Mouse (Mus musculus) cortical plate, adult 2 months (tissue): ENCODE measurements around the gene Ugcg. TPM values are rescaled to one million over a fixed set of nuclear protein-coding genes. Genes with fewer than 3 reads are reported as not detected.

Experiments used
- H3K27ac ChIP-seq: fragments of 200-500 bp; 2 replicates; pipeline ENCODE4 v1.5.1; 2012; ENCODE audit warnings: low read length, control low read depth, inconsistent platforms; ENCODE audit not compliant: insufficient read depth
- H3K4me1 ChIP-seq: fragments of 200-500 bp; 2 replicates; pipeline ENCODE4 v1.6.1; 2011; ENCODE audit warnings: low read length; ENCODE audit not compliant: control insufficient read depth, insufficient read depth
- H3K4me3 ChIP-seq: fragments of 200-500 bp; 2 replicates; pipeline ENCODE4 v1.5.1; 2011; ENCODE audit warnings: mild to moderate bottlenecking, low read length, control low read depth; ENCODE audit not compliant: insufficient read depth
- CTCF ChIP-seq: fragments of 200-500 bp; IDR thresholded peaks from 2 replicates; pipeline ENCODE4 v1.5.1; 2011; ENCODE audit warnings: mild to moderate bottlenecking, control low read depth, low read length; ENCODE audit not compliant: insufficient read depth; ENCODE audit errors: extremely low read depth
- POLR2A ChIP-seq: fragments of 200-500 bp; IDR thresholded peaks from 2 replicates; pipeline ENCODE4 v1.6.1; 2011; ENCODE audit warnings: mild to moderate bottlenecking, low read length, control low read depth; ENCODE audit not compliant: insufficient read depth; ENCODE audit errors: extremely low read depth
- polyA plus RNA-seq: library from polyadenylated mRNA; depleted of rRNA; stranded (reverse); fragments of >200 nt; gene quantifications from 2 replicates; pipeline ENCODE4 v1.2.3, GENCODE M21; 2012

Ugcg gene
- polyA plus RNA-seq, 1 experiment, result 59.1 TPM

GRCm38 (mm10) chr4:59240160-59240559 is 51.1 kb downstream of the Ugcg start:
- TF ChIP-seq CTCF, result no peak
- TF ChIP-seq POLR2A, result no peak
- Histone ChIP-seq H3K4me3 (no peak overlapping the region), H3K27ac (no peak overlapping the region), H3K4me1 (no peaks in the 10 kb centered on the region)

- no peak overlapping the region for H3K4me3 ChIP-seq
- TF ChIP-seq POLR2A, result no peak
- no peak for TF ChIP-seq CTCF
- H3K4me1 ChIP-seq, result no peaks in the 10 kb centered on the region
- H3K27ac ChIP-seq, result no peak overlapping the region
Measured at GRCm38 (mm10) chr4:59241096-59241495, 52.0 kb downstream of the Ugcg start.

GRCm38 (mm10) chr4:59242221-59242620 is 53.2 kb downstream of the Ugcg start:
- Histone ChIP-seq H3K4me3 (no peak overlapping the region), H3K4me1 (no peaks in the 10 kb centered on the region), H3K27ac (no peak overlapping the region)
- TF ChIP-seq POLR2A (no peak), CTCF (no peak)

GRCm38 (mm10) chr4:59243802-59244493 is 54.9 kb downstream of the Ugcg start:
- no peak overlapping the region for H3K4me3 ChIP-seq
- TF ChIP-seq CTCF (no peak), POLR2A (no peak)

GRCm38 (mm10) chr4:59244791-59245555 is 55.9 kb downstream of the Ugcg start:
- Histone ChIP-seq H3K27ac (no peak overlapping the region), H3K4me1 (no peaks in the 10 kb centered on the region), H3K4me3 (no peak overlapping the region)
- no peak for TF ChIP-seq CTCF
- TF ChIP-seq POLR2A, result no peak

More at GRCm38 (mm10) chr4:59243802-59244493, 54.9 kb downstream of the Ugcg start:
- Histone ChIP-seq H3K27ac (no peak overlapping the region), H3K4me1 (no peaks in the 10 kb centered on the region)

- Histone ChIP-seq H3K4me3 (no peak overlapping the region), H3K27ac (no peak overlapping the region), H3K4me1 (no peaks in the 10 kb centered on the region)
- TF ChIP-seq CTCF (no peak), POLR2A (no peak)
Measured at GRCm38 (mm10) chr4:59245776-59246175, 56.7 kb downstream of the Ugcg start.

GRCm38 (mm10) chr4:59247545-59247944 is 58.5 kb downstream of the Ugcg start:
- no peak overlapping the region for H3K27ac ChIP-seq
- TF ChIP-seq POLR2A (no peak), CTCF (no peak)
- H3K4me1 ChIP-seq, result no peaks in the 10 kb centered on the region
- H3K4me3 ChIP-seq, result no peak overlapping the region

GRCm38 (mm10) chr4:59248035-59248434 is 59.0 kb downstream of the Ugcg start:
- Histone ChIP-seq H3K27ac (no peak overlapping the region), H3K4me3 (no peak overlapping the region), H3K4me1 (no peaks in the 10 kb centered on the region)
- TF ChIP-seq CTCF (no peak), POLR2A (no peak)

- Histone ChIP-seq H3K4me1 (no peaks in the 10 kb centered on the region), H3K27ac (no peak overlapping the region), H3K4me3 (no peak overlapping the region)
- no peak for TF ChIP-seq POLR2A
- no peak for TF ChIP-seq CTCF
Measured at GRCm38 (mm10) chr4:59252386-59253054, 63.5 kb downstream of the Ugcg start.
